Mouse (Mus musculus) gastrocnemius, postnatal 36 days (tissue): Measurements from ENCODE around the gene Tmem25. TPM values are rescaled to one million over a fixed set of nuclear protein-coding genes. Genes with fewer than 3 reads are reported as not detected.
"Not testable (repeated sequence)": the region's sequence is repeated elsewhere in the genome, so short reads cannot be mapped to it uniquely, and the experiment has no call there.

Experiments used
- DNase-seq, 2 experiments: peaks; one replicate each; pipeline ENCODE4 v3.0.0; 2022
- intact Hi-C: fragments of 180-260 bp; cut with DNase I; formaldehyde crosslinking; loops from one replicate; pipeline ENCODE4 v1.15.1; 2025
- total RNA-seq, 2 experiments: library from RNA; stranded (reverse); gene quantifications; 2 replicates each; pipeline ENCODE4 v1.2.3; 2021

Gene Tmem25
- total RNA-seq, 2 experiments from 2014 or later: 6.1 to 6.2 TPM

DNA sequence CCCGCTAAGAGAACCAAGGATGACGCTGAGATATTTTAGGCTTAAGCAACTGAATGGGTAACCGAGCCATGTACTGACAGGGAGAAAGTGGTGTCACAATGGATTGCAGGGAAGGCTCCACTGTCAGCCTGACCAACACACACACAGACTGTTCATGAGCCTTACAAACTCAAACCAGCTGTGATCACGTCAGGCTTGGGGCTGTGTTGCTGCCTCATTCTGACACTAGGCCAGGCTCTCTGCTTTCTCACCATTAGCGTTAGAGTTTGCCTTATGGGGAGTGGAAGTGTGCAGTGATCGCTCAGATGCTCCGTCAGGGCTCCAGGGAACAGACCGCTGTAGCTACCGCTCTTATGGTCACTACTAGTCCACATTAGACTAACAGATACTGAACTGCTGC lies 6.3 kb downstream of the Tmem25 start:
- DNase-seq: no peak
- intact Hi-C loops: no loop called here

DNA sequence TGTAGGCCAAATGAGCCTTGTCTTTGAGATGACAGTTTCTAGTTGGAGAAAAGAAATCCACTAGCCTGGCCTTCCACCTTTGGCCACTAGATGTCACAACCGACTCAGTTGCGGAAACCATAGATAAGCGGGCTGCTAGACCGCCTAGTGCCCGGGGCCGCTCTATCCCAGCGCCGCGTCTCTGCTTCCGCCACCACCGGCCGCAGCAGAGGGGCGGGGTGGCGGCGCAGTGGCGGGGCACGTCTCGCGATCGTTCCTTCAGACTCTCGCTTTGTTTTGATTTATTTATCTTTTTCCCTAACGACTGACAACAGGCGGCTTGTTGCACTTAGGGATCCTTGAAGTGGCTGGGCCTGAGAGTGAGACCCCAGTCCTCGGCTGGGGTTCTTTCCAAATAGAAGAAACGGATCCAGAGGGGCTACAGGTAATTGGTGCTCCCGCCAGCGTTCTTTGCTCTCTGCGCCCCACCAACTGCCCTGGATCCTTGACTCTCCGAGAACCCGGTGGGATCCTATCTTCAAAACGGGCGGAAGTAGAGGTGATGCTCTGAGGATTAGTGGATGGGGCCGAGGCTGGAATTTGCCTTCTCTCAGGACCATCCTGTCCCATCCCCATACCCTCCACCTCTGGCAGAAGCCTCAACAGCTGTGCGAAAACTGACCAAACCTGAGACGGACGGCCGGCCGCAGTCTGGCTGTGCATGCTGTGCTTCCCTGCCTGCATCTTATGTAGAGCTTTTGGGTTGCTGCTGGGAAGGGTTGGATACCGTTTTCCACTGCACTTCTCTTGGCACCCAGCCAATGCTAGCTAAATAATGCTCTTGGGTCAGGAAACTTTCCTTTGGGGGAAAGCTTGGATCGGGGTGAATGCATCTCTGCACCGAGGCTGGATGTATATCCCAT lies 26.1 kb downstream of the Tmem25 start:
- intact Hi-C loops: no loop called here
- peak; percentile 88 to 89 for DNase-seq

DNA sequence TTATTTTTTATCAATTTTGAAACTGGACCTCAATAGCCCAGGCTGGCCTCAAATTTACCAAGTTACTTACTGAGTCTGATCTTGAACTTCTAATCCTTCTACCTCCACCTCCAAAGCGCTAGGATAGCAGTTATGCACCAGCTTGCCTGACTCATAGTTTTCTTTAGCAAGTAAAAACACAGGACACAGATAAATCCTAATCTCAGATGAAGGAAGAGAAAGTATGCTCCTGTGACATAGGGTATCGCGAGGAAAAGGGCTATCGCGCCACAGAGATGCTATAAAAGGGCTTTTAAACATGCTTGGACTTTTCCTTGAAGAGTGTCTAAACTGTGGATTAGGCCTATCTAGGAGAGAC lies 26.7 kb downstream of the Tmem25 start:
- intact Hi-C loops: no loop called here
- no peak for DNase-seq

DNA sequence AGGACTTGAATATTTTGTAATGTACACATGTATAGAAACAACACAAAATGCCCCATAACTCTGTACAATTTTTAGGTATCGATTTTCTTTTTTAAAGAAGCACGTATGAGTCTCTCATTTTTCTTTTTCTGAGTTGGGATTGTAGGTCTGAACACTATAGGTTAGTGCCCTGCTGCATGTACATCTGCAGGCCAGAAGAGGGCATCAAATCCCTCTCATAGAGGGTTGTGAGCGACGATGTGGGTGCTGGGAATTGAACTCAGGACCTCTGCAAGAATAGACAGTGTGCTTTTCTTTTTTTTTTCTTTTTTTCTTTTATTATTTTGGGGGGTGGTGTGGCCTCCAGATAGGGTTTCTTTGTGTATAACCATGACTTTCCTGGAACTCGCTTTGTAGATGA lies 27.7 kb downstream of the Tmem25 start:
- DNase-seq: no peak
- intact Hi-C loops: no loop called here

DNA sequence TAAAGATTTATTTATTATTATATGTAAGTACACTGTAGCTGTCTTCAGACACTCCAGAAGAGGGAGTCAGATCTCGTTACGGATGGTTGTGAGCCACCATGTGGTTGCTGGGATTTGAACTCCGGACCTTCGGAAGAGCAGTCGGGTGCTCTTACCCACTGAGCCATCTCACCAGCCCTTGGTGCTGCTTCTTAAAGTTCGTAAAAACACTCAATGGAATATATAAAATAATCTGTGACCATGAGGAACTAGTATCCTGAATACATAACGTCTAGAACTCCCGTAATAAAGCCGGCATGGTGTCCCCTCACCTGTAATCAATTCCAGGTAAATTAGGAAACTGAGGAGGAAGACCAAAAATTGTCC lies 31.1 kb downstream of the Tmem25 start:
- intact Hi-C loops, DNase-seq: not testable (repeated sequence)

DNA sequence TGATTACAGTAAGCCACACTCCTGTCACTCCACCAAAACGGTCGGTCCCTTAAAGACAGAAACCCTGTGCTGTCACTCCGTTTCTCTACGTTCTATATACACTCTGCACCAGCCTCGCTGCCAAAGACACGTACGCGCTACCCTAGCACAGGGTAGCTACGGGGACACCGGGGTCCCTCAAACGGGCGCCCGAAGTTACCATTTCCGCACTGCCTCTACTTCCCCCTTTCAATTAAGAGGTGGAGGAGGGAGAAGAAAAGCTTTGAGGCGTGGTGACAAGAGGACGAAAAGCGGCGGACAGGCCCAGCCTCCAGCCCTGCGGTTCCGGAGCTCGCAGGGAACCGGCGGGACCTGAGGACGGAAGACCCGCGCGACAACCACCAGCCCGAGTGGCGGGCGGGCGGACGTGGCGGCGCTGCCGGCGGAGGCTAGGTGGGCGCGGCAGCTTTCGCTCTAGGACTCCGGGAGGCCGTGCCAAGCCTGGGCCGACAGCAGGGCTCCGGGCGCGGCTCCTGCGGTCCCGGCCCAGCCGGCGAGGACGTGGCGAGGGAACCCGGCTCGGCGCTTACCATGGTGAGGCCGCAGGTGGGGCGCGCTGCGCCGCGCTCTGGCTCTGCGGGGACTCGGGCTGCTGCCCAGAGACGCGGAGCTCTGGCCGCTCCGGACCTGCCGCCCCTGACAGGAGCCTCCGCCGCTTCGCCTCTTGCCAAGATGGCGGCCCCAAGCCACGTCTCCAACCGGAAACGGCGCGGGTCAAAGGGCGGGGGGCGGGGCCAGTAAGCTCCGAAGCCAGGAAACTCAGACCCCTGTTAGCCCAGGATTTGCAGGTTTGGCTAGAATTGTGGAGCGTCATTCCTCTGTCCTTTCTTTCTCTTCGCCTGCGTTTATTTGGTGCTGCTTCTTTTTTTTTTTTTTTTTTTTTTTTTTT lies 31.7 kb downstream of the Tmem25 start, which contains the start of the genes Arcn1 and Ift46:
Arcn1 (minus strand) TSS at position 745 of the 928 bp plus-strand sequence.
Ift46 (plus strand) TSS at position 808 of the 928 bp plus-strand sequence.
- intact Hi-C loops: no loop called here
- peak; percentile 75 to 85 for DNase-seq

DNA sequence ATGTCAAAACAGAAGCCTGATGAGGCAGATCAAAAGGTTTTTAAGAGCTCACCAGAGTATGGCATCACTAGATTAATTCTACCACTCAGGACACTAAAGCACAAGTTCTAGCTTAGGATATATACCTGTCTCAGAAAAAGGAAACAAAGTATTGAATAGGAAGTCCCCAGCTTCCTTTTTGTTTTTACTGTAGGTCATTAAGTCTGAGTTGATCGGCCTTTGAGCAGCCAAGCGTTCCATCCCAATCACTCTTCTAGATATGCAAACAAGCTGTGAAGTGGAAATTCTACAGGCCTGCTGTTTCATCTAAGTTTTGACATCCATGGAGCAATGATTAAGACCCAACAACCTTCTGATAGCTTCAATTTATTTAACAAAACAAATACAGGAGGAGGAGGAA lies 38.2 kb downstream of the Tmem25 start:
- no peak for DNase-seq
- intact Hi-C loops: no loop called here

DNA sequence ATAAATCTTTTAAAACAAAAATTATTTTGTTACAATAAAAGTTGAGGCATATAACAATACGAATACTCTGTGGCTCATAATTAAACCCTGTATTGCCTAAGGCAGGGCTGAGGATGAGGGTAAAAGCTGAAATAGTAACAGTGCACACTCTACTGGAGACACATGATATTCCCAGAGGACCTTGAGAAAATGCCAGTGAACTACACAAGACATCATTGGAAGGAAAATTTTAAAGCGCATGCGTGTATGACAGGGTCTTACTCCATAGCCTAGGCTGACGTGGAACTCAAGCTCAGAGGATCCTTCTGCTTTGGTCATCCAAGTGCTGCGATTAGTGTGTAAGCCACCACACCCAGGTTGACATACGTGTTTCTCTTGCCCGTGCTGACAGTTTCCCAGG lies 50.6 kb downstream of the Tmem25 start:
- intact Hi-C loops: loop anchor here (5.0 kb wide), 1 partner anchor 91 kb away; no protein-coding TSS in a partner anchor
- peak in 1 of 2 experiments; percentile 14 for DNase-seq

DNA sequence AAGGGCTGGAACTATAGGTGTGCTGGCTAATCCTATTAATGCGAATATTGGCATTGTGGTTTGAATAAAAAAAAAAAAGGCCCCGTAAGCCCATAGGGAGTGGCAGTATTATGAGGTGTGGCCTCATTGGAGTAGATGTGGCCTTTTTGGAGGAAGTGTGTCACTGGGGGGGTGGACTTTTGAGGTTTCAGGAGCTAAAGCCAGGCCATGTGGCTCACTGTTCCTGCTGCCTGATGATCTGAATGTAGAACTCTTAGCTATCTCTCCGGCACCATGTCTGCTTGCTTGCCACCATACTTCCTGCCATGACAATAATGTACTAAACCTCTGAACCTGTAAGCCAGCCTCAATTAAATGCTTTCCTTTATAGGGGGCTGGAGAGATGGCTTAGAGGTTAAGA lies 51.8 kb downstream of the Tmem25 start:
- intact Hi-C loops: loop anchor here (5.0 kb wide), 1 partner anchor 90 kb away; no protein-coding TSS in a partner anchor

DNA sequence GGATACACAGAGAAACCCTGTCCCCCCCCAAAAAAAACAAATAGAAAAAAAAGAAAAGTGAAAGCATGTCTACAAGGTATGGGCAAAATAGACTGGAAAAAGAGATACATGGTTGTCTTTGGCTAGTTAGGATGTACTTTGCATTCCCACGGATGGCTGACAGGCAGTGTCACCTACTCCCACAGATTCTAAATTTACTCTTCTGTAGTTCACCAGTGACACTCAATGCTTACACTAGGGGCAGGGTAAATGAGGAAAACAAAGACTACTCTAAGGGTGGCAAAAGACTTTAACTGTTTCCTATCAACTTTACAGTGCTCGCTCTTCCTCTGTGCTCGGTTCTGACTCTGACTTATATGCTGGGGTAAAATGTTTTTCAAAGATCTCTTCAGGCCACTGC lies 52.4 kb downstream of the Tmem25 start:
- intact Hi-C loops: loop anchor here (5.0 kb wide), 1 partner anchor 89 kb away; no protein-coding TSS in a partner anchor
- no peak for DNase-seq

More for the DNA sequence above, 51.8 kb downstream of the Tmem25 start:
- DNase-seq: no peak

DNA sequence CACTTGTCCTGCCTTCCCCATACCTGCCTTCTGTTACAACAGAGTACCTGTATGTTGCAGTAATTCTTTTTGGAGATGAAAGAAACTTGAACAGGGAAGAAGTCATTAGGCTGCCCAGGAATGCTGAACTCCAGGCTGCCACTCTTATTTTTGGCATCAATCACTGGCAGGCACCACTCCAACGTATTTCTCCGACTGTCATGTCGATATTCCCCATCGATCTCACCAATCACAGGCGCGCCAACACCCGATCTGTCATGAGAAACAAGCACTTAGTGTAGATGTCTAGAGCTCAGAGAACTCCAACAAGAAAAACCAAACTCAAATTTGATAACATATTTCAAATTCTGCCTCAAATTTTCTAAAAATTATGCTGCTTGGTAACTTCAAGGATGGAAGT lies 53.7 kb downstream of the Tmem25 start:
- DNase-seq: no peak
- intact Hi-C loops: loop anchor here (5.0 kb wide), 1 partner anchor 88 kb away; no protein-coding TSS in a partner anchor

Other genes with a start within 250 kb of the Tmem25 start
- not detected for gene Cxcr5, start 237.4 kb downstream of the Tmem25 start, total RNA-seq
- gene Ddx6, start 194.4 kb downstream of the Tmem25 start, total RNA-seq: 10 to 100 TPM; 57.4 to 60.7 TPM
- not detected for gene Treh, start 126.1 kb downstream of the Tmem25 start, total RNA-seq
- 10 to 100 TPM; 33.5 to 33.9 TPM for gene Phldb1, start 64.1 kb downstream of the Tmem25 start, total RNA-seq
- gene Arcn1, start 31.5 kb downstream of the Tmem25 start, total RNA-seq: 10 to 100 TPM; 62.6 to 73.4 TPM
- gene Ift46, start 31.4 kb downstream of the Tmem25 start, total RNA-seq: 10 to 100 TPM; 21.4 to 28.2 TPM
- gene Ttc36, start 3.8 kb upstream of the Tmem25 start, total RNA-seq: not detected
- gene Kmt2a, start 82.0 kb upstream of the Tmem25 start, total RNA-seq: 10 to 100 TPM; 12.5 to 12.8 TPM
- gene Atp5l, start 121.4 kb upstream of the Tmem25 start, total RNA-seq: 100 to 1,000 TPM; 659 to 699 TPM
- 10 to 100 TPM; 28.9 to 39.4 TPM for gene Ube4a, start 166.3 kb upstream of the Tmem25 start, total RNA-seq
- 1 to 10 TPM in 1 of 2 experiments, not detected in 1; 1.7 TPM for gene Cd3g, start 181.1 kb upstream of the Tmem25 start, total RNA-seq
- gene Cd3d, start 182.5 kb upstream of the Tmem25 start, total RNA-seq: 1 to 10 TPM in 1 of 2 experiments, not detected in 1; 1.3 TPM
- gene Cd3e, start 210.3 kb upstream of the Tmem25 start, total RNA-seq: 1 to 10 TPM in 1 of 2 experiments, not detected in 1; 2.5 TPM
- under 1 TPM; 0.30 to 0.33 TPM for gene Mpzl2, start 240.5 kb upstream of the Tmem25 start, total RNA-seq